Mouse (Mus musculus) cortical plate, adult 2 months (tissue): Measurements from ENCODE around the gene Olfr138. TPM values are rescaled to one million over a fixed set of nuclear protein-coding genes. Genes with fewer than 3 reads are reported as not detected.

Experiments
- H3K27ac ChIP-seq: fragments of 200-500 bp; 2 replicates; pipeline ENCODE4 v1.5.1; 2012; ENCODE audit warnings: low read length, control low read depth, inconsistent platforms; ENCODE audit not compliant: insufficient read depth
- H3K4me1 ChIP-seq: fragments of 200-500 bp; 2 replicates; pipeline ENCODE4 v1.6.1; 2011; ENCODE audit warnings: low read length; ENCODE audit not compliant: control insufficient read depth, insufficient read depth
- H3K4me3 ChIP-seq: fragments of 200-500 bp; 2 replicates; pipeline ENCODE4 v1.5.1; 2011; ENCODE audit warnings: mild to moderate bottlenecking, low read length, control low read depth; ENCODE audit not compliant: insufficient read depth
- CTCF ChIP-seq: fragments of 200-500 bp; IDR thresholded peaks from 2 replicates; pipeline ENCODE4 v1.5.1; 2011; ENCODE audit warnings: mild to moderate bottlenecking, control low read depth, low read length; ENCODE audit not compliant: insufficient read depth; ENCODE audit errors: extremely low read depth
- POLR2A ChIP-seq: fragments of 200-500 bp; IDR thresholded peaks from 2 replicates; pipeline ENCODE4 v1.6.1; 2011; ENCODE audit warnings: mild to moderate bottlenecking, low read length, control low read depth; ENCODE audit not compliant: insufficient read depth; ENCODE audit errors: extremely low read depth
- polyA plus RNA-seq: library from polyadenylated mRNA; depleted of rRNA; stranded (reverse); fragments of >200 nt; gene quantifications from 2 replicates; pipeline ENCODE4 v1.2.3, GENCODE M21; 2012; rRNA removed

Olfr138 gene
- polyA plus RNA-seq, result not detected in 2 replicates

GRCm38 (mm10) chr17:38260735-38261134, at the start of gene Olfr138:
Gene Olfr138, plus strand, starts transcription at chr17:38261035.
- Histone ChIP-seq H3K4me3 (no peak within 1 kb of the TSS), H3K27ac (no peak within 1 kb of the TSS), H3K4me1 (no peaks in the 10 kb centered on the region)
- no peak for TF ChIP-seq POLR2A
- TF ChIP-seq CTCF, result no peak

- H3K4me1 ChIP-seq, result no peaks in the 10 kb centered on the region
- TF ChIP-seq CTCF (no peak), POLR2A (no peak)
- H3K27ac ChIP-seq, result no peak within 1 kb of the TSS
- no peak within 1 kb of the TSS for H3K4me3 ChIP-seq
These were observed 46.6 kb downstream of the Olfr138 start, which contains the start of gene Olfr137 for GRCm38 (mm10) chr17:38307470-38307869. Gene Olfr137, minus strand, starts transcription at chr17:38307570.

Other genes starting within 250 kb of the Olfr138 start
- not detected in 2 replicates for gene Olfr129, start 201.0 kb upstream of the Olfr138 start, polyA plus RNA-seq
- gene Olfr130, start 197.1 kb upstream of the Olfr138 start, polyA plus RNA-seq, result not detected in 2 replicates
- gene Olfr131, start 172.3 kb upstream of the Olfr138 start, polyA plus RNA-seq, result not detected in 2 replicates
- not detected in 2 replicates for gene Olfr132, start 126.5 kb upstream of the Olfr138 start, polyA plus RNA-seq
- gene Olfr133, start 115.8 kb upstream of the Olfr138 start, polyA plus RNA-seq, result not detected in 2 replicates
- not detected in 2 replicates for gene Olfr134, start 89.6 kb upstream of the Olfr138 start, polyA plus RNA-seq
- not detected in 2 replicates for gene Olfr135, start 56.7 kb upstream of the Olfr138 start, polyA plus RNA-seq
- not detected in 2 replicates for gene Olfr137, start 46.5 kb downstream of the Olfr138 start, polyA plus RNA-seq
- not detected in 2 replicates for gene Olfr136, start 68.8 kb downstream of the Olfr138 start, polyA plus RNA-seq
- gene Esp36, start 159.2 kb downstream of the Olfr138 start, polyA plus RNA-seq, result not detected in 2 replicates